Mouse (Mus musculus) neural tube, embryonic 14.5 days (tissue): ENCODE measurements around the gene Rassf2. TPM values are rescaled to one million over a fixed set of nuclear protein-coding genes. Genes with fewer than 3 reads are reported as not detected.

Source experiments
- ATAC-seq: fragments of 200-750 bp; cut with Nextera tagmentation; 2 replicates; pipeline ENCODE4 v1.8.0; 2017; ENCODE audit warnings: low read depth, mild to moderate bottlenecking, moderate TSS enrichment, moderate library complexity
- H3K27ac ChIP-seq: fragments of 300-500 bp; sonication (generic); 2 replicates; pipeline ENCODE4 v1.5.1; 2014; ENCODE audit warnings: low read depth, mild to moderate bottlenecking, control low read depth, low read length, moderate library complexity, mixed read lengths
- H3K27me3 ChIP-seq: fragments of 300-500 bp; sonication (generic); 2 replicates; pipeline ENCODE4 v1.6.1; 2014; ENCODE audit warnings: low read length; ENCODE audit not compliant: control insufficient read depth, insufficient read depth
- H3K36me3 ChIP-seq: fragments of 300-500 bp; sonication (generic); 2 replicates; pipeline ENCODE4 v1.6.1; 2014; ENCODE audit warnings: low read length, mixed read lengths; ENCODE audit not compliant: control insufficient read depth, insufficient read depth
- H3K4me1 ChIP-seq: fragments of 300-500 bp; sonication (generic); 2 replicates; pipeline ENCODE4 v1.6.1; 2014; ENCODE audit warnings: low read length; ENCODE audit not compliant: control insufficient read depth, insufficient read depth
- H3K4me2 ChIP-seq: fragments of 300-500 bp; sonication (generic); 2 replicates; pipeline ENCODE4 v1.6.1; 2014; ENCODE audit warnings: mild to moderate bottlenecking, low read depth, low read length, control low read depth
- H3K4me3 ChIP-seq: fragments of 300-500 bp; sonication (generic); 2 replicates; pipeline ENCODE4 v1.5.1; 2014; ENCODE audit warnings: low read depth, low read length, control low read depth, mixed read lengths
- H3K9ac ChIP-seq: fragments of 300-500 bp; sonication (generic); replicated peaks from 2 replicates; pipeline ENCODE4 v1.6.1; 2014; ENCODE audit warnings: low read depth, mild to moderate bottlenecking, control low read depth, low read length, mixed read lengths
- H3K9me3 ChIP-seq: fragments of 300-500 bp; sonication (generic); 2 replicates; pipeline ENCODE4 v1.6.1; 2016; ENCODE audit warnings: low read length; ENCODE audit not compliant: control insufficient read depth
- WGBS: fragments of 180-500 bp; shearing (Covaris S2); extraction: QIAGEN DNeasy Blood & Tissue Kit; methylation state at CpG from one replicate; pipeline ENCODE4 v1.1.7; 2014; 5-methylcytosine and 5-hydroxymethylcytosine counted together
- polyA plus RNA-seq: library from polyadenylated mRNA; unstranded; fragments of >200 nt; fragmentation: Nextera tagmentation; extraction: Ambion mirVana; gene quantifications from 2 replicates; pipeline ENCODE4 v1.2.1, GENCODE M21; 2014

Rassf2 gene
- polyA plus RNA-seq, 1 experiment from 2014 or later, result 25.3 TPM

DNA sequence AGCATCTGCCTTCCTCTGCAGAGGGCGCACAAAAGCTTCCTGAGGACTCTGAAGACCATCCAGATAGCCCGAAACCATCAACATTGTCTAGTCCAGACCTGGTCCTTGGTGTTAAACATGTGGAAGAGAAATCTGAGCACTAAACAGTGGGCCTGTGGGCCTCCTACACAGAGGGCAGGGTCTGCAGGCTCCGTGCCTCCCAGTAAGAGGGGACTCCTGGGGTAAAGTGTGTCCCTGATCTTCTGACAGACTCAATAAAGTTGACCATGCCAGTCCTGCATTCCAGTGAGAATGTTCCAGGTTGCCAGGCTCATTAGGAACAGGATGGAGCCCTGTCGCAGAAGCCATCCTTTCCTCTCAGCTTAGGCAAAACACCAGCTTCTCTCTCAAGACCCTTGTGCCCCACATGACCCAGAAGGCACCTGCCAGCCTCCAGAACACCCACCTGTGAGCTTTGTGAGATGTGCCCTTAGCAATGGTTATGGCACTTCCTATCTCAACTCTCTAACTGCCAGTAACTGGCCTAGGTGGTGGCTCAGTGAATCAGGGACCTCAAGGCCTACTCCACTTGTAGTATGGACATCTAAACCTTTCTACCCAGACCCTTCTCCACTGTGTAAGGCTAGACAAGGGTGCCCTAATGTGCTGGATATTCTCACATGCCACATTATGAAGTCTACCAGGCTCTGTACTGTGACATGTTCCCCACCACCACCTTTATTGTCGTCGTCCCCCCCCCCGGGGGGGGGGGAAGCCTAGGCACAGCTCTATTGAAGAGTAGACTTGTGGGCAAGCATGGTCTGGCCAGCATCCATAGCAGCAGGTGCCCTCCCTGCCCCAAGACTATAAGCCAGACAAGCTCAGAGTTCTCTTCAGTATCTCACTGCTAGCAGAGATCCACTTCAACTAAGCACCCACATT, 73.5 kb downstream of the Rassf2 start:
- Histone ChIP-seq H3K27me3 (peaks cover 11% of the 10 kb centered on the region), H3K4me2 (no peak overlapping the region), H3K4me3 (no peak overlapping the region), H3K9me3 (no peaks in the 10 kb centered on the region), H3K27ac (no peak overlapping the region), H3K4me1 (no peaks in the 10 kb centered on the region), H3K36me3 (no peaks in the 10 kb centered on the region), H3K9ac (no peak overlapping the region)
- WGBS, result 90% methylated on average over 7 of the region's 7 CpGs
- no peak for ATAC-seq

DNA sequence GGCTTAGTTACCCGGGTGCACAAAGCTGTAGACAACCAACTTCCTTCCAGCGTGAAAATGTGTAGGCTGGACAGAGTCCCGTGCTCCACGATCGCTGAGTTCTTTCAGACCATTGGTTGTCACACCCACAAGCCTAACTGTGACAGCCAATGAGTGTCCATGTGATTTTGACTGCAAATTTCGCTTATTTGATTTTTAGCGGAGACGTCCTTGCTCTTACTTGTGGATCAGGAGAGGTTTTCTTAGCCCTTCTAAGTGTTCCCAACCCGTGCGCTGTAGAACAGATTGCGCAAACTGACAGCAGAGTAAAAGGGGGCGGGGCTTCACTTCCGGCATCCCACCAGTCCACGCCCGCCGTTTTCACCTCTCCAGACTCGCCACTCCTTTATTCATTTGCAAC, 74.8 kb downstream of the Rassf2 start:
- Histone ChIP-seq H3K4me3 (peak overlapping the region; percentile 29), H3K36me3 (no peaks in the 10 kb centered on the region), H3K27me3 (peaks cover 11% of the 10 kb centered on the region), H3K9ac (no peak overlapping the region), H3K4me2 (peak overlapping the region; percentile 57), H3K9me3 (no peaks in the 10 kb centered on the region), H3K4me1 (no peaks in the 10 kb centered on the region), H3K27ac (no peak overlapping the region)
- WGBS, result 4% methylated on average over 17 of the region's 17 CpGs
- ATAC-seq, result peak; percentile 69; the same call in 1 of the 2 replicates

DNA sequence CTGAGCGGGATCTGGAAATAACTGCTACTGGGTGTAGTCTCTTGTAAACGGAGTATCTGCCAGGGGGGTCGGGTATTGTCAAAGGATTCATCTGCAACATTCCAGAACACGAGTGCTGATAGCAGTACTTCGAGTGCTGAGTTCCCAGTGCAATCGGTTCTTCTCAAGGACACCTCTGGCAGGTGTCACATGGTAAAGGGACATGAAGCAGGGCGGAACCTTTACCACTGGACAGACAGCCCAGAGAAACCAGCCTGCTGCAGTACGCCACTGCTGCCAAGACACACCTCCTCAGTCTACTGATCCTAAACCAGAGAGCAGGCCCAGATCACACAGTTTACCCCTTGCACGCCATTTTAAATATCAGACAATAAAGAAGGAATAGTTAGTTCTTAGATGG, 75.2 kb downstream of the Rassf2 start:
- H3K4me2 ChIP-seq, result peak overlapping the region; percentile 57
- 62% methylated on average over 9 of the region's 9 CpGs for WGBS
- peaks cover 11% of the 10 kb centered on the region for H3K27me3 ChIP-seq
- H3K4me1 ChIP-seq, result no peaks in the 10 kb centered on the region
- no peak overlapping the region for H3K9ac ChIP-seq
- peak overlapping the region; percentile 29 for H3K4me3 ChIP-seq
- no peak overlapping the region for H3K27ac ChIP-seq
- no peaks in the 10 kb centered on the region for H3K36me3 ChIP-seq
- ATAC-seq, result peak; percentile 52; the same call in 1 of the 2 replicates
- no peaks in the 10 kb centered on the region for H3K9me3 ChIP-seq

- Histone ChIP-seq H3K36me3 (no peaks in the 10 kb centered on the region), H3K27ac (no peak overlapping the region), H3K4me3 (no peak overlapping the region), H3K4me1 (no peaks in the 10 kb centered on the region), H3K9ac (no peak overlapping the region), H3K4me2 (no peak overlapping the region), H3K9me3 (no peaks in the 10 kb centered on the region), H3K27me3 (peaks cover 11% of the 10 kb centered on the region)
- ATAC-seq, result no peak
- WGBS, result 91% methylated on average over 4 of the region's 4 CpGs
Measured at GRCm38 (mm10) chr2:131953711-131954110, 76.3 kb downstream of the Rassf2 start.

- WGBS, result 13% methylated on average over 29 of the region's 29 CpGs
- Histone ChIP-seq H3K4me2 (no peak overlapping the region), H3K4me1 (no peaks in the 10 kb centered on the region), H3K4me3 (no peak overlapping the region), H3K27ac (no peak overlapping the region), H3K36me3 (no peaks in the 10 kb centered on the region), H3K9ac (no peak overlapping the region), H3K27me3 (peaks cover 11% of the 10 kb centered on the region), H3K9me3 (no peaks in the 10 kb centered on the region)
- ATAC-seq, result no peak
Measured at GRCm38 (mm10) chr2:131952961-131953538, 77.0 kb downstream of the Rassf2 start.

DNA sequence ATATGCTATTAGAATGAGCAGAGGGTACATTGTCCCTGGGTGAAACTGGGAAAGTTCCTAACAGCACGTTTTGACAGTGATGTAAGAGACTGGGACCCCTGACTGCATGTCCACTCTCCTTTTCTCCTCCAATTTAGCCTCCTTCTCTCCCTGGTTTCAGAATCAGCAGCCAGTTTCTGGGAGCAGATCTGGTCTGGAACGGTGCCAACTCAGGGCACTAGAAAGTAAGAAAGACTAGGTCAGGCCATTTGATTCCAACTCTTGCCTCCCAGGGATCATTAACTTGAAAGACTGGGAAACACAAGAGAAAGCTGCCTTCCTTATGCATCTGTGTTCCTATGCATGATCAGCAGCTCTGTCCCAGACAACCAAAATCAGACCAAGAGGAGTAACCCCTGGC, 77.6 kb downstream of the Rassf2 start:
- Histone ChIP-seq H3K9me3 (no peaks in the 10 kb centered on the region), H3K9ac (no peak overlapping the region), H3K4me3 (no peak overlapping the region), H3K36me3 (no peaks in the 10 kb centered on the region), H3K27me3 (peaks cover 11% of the 10 kb centered on the region), H3K27ac (no peak overlapping the region), H3K4me1 (no peaks in the 10 kb centered on the region), H3K4me2 (no peak overlapping the region)
- no peak for ATAC-seq
- WGBS, result 69% methylated on average over 2 of the region's 2 CpGs

GRCm38 (mm10) chr2:131950598-131951095, 79.4 kb downstream of the Rassf2 start, which contains the start of gene Prnd:
Gene Prnd, plus strand, starts transcription at chr2:131950861.
- ATAC-seq, result no peak
- Histone ChIP-seq H3K36me3 (no peaks in the 10 kb centered on the region), H3K9ac (no peak within 1 kb of the TSS), H3K27me3 (peaks cover 11% of the 10 kb centered on the region), H3K4me1 (no peaks in the 10 kb centered on the region), H3K27ac (no peak within 1 kb of the TSS), H3K4me3 (no peak within 1 kb of the TSS), H3K4me2 (no peak within 1 kb of the TSS), H3K9me3 (no peaks in the 10 kb centered on the region)
- 12% methylated on average over 11 of the region's 11 CpGs for WGBS

DNA sequence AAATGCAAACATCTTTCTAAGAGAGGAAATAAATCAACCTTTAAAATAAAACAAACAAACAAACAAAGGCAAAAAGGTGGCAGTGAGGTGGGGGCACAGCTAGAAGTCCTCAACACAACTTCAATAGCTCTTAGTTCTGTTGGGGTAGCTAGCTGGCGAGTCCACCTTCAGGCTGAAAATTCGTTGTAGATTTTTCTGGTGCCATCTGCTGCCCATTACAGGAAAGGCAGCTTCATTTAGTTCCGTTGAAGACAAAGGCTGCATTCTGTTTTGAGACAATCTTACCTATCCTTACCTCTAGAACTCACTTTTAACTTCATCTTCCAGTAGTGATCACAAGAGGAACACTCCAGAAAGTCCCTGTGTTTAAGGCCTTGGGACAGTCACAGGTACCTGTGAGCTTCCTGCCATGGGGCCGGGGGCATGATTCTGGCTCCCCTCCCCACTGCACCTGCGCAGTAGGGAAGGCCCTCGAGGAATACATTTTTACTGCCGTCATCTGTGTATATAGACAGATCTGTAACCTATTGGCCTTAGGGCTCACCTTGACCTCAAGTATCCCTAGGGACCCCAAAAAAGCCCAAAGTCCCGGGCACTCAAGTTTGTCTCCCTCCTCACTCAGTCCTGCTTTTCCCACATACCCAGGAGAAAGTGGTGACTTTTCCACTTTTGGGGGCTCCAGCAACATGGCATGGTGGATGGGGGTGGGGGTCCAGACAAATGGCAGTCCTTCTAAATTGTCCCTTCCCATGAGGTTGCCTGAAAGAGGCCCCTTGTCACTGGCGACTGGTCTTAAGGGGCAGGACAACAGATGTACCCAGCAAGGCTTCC, 80.1 kb downstream of the Rassf2 start:
- Histone ChIP-seq H3K4me2 (no peak overlapping the region), H3K4me1 (no peaks in the 10 kb centered on the region), H3K9ac (no peak overlapping the region), H3K27me3 (peaks cover 11% of the 10 kb centered on the region), H3K4me3 (no peak overlapping the region), H3K27ac (no peak overlapping the region), H3K36me3 (no peaks in the 10 kb centered on the region), H3K9me3 (no peaks in the 10 kb centered on the region)
- 53% methylated on average over 9 of the region's 9 CpGs for WGBS
- ATAC-seq, result peak; percentile 47; the same call in 1 of the 2 replicates
